Mouse (Mus musculus): Measurements from ENCODE around the gene Cst6. TPM values are rescaled to one million over a fixed set of nuclear protein-coding genes. Genes with fewer than 3 reads are reported as not detected.

Cst6 gene
- polyA plus RNA-seq, 1 experiment from 2014 or later = not detected

DNA sequence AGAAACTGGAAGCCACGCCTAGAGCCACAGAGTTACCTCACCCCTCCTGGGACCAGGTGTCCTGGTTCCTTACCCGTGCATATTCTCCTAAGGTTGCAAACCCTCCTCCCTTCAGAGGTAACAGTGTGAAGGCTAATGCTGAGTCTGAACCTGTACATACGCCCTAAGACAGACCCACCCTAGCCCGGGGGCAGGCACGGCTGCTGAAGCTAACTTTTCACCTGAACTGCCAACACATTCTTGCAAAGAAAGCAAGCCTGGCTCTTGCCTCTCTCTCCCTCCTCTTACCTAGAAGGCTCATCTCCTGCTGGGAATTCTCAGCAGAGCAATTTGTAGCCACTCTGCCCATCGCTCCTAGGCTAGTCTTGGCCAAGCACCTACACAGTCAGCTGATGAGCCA is 48.8 kb downstream of the Cst6 start:
- no peak for ATAC-seq
- Histone ChIP-seq H3K4me2 (no peak overlapping the region), H3K4me1 (peaks cover 22% of the 10 kb centered on the region), H3K27ac (no peak overlapping the region), H3K36me3 (no peaks in the 10 kb centered on the region), H3K9ac (no peak overlapping the region), H3K27me3 (replicated peaks) (peaks cover 42% of the 10 kb centered on the region), H3K9me3 (replicated peaks) (no peaks in the 10 kb centered on the region), H3K4me3 (no peak overlapping the region)
- 70% methylated on average over 6 of the region's 6 CpGs for WGBS (ENCODE audit: insufficient replicate concordance)

GRCm38 (mm10) chr19:5297903-5298800 is 51.2 kb downstream of the Cst6 start, which contains the start of gene Gal3st3:
Gene Gal3st3 (plus strand): TSS chr19:5298331.
- Histone ChIP-seq H3K4me3 (peak within 1 kb of the TSS; percentile 39), H3K27ac (no peak within 1 kb of the TSS), H3K4me1 (peaks cover 35% of the 10 kb centered on the region), H3K36me3 (peaks cover 9% of the 10 kb centered on the region), H3K4me2 (peak within 1 kb of the TSS; percentile 59), H3K27me3 (replicated peaks) (peaks cover 34% of the 10 kb centered on the region), H3K9ac (peak within 1 kb of the TSS; percentile 48; the same call in 1 of the 2 replicates), H3K9me3 (replicated peaks) (no peaks in the 10 kb centered on the region)
- 21% methylated on average over 32 of the region's 32 CpGs for WGBS (ENCODE audit: insufficient replicate concordance)
- ATAC-seq = no peak

DNA sequence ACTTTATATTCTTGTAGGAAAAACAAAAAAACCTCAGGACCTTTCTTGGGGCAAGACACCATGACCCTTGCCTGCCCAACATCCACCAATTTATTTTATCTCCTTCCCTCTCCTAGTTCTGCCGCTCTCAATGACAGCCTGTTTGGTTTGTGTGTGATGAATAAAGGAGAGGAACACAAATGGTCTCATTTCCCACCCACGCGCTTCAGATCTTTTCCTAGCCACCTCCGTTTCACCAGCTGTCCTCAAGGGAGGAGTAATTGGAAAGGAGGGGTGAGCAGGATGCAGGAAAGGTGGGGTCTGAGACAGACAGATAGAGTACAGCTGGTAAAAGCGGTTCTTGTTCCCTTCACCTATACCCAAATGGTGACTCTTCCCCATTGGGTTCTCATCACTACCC is 52.7 kb downstream of the Cst6 start:
- Histone ChIP-seq H3K36me3 (peaks cover 24% of the 10 kb centered on the region), H3K4me2 (peak overlapping the region; percentile 93), H3K27me3 (replicated peaks) (peaks cover 34% of the 10 kb centered on the region), H3K27ac (no peak overlapping the region), H3K4me1 (peaks cover 41% of the 10 kb centered on the region), H3K9me3 (replicated peaks) (no peaks in the 10 kb centered on the region), H3K4me3 (peak overlapping the region; percentile 79; the same call in 1 of the 2 replicates), H3K9ac (0 out of 2 replicates have a peak overlapping the region, but pooled peaks have one; percentile 71)
- WGBS (ENCODE audit: insufficient replicate concordance) = 68% methylated on average over 5 of the region's 5 CpGs
- no peak for ATAC-seq

DNA sequence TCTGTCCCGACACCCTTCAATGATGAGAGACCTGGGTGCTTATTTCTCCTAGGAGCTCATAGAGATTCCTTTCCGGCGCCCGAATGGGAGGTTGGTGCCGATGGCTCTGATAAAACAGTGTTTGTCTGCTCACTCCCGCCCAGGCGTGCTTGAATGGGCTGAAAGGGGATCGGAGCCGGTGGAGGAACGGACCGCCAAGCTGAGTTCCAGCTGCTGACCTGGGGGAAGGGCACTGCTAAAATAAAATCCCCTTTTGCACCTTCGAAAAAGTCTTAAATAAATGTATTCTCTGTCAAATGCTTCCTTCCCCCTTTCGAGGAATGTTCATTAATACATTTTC is 53.7 kb downstream of the Cst6 start:
- ATAC-seq = peak; percentile 66
- 5% methylated on average over 13 of the region's 13 CpGs for WGBS (ENCODE audit: insufficient replicate concordance)

GRCm38 (mm10) chr19:5294972-5295735 is 54.2 kb downstream of the Cst6 start, which contains the start of gene Sf3b2:
Gene Sf3b2 (minus strand): TSS chr19:5295455.
- peak; percentile 94 for ATAC-seq

More for the DNA sequence above, 53.7 kb downstream of the Cst6 start:
- Histone ChIP-seq H3K27ac (peak overlapping the region; percentile 79), H3K9me3 (replicated peaks) (no peaks in the 10 kb centered on the region), H3K9ac (peak overlapping the region; percentile 71), H3K4me3 (peak overlapping the region; percentile 79), H3K4me1 (peaks cover 41% of the 10 kb centered on the region), H3K4me2 (peak overlapping the region; percentile 93), H3K27me3 (replicated peaks) (peaks cover 31% of the 10 kb centered on the region), H3K36me3 (peaks cover 33% of the 10 kb centered on the region)

More at GRCm38 (mm10) chr19:5294972-5295735, 54.2 kb downstream of the Cst6 start, which contains the start of gene Sf3b2:
- H3K27me3 ChIP-seq (replicated peaks) = peaks cover 28% of the 10 kb centered on the region
- peaks cover 39% of the 10 kb centered on the region for H3K36me3 ChIP-seq
- H3K27ac ChIP-seq = peak within 1 kb of the TSS; percentile 79
- H3K4me2 ChIP-seq = peak within 1 kb of the TSS; percentile 93
- peaks cover 41% of the 10 kb centered on the region for H3K4me1 ChIP-seq
- WGBS (ENCODE audit: insufficient replicate concordance) = under 1% methylated on average over 46 of the region's 46 CpGs
- H3K9me3 ChIP-seq (replicated peaks) = no peaks in the 10 kb centered on the region
- H3K4me3 ChIP-seq = peak within 1 kb of the TSS; percentile 79
- H3K9ac ChIP-seq = peak within 1 kb of the TSS; percentile 84

Other genes starting within 250 kb of the Cst6 start
- 118 and 126 TPM in 2 replicates for gene Rab1b, start 242.5 kb downstream of the Cst6 start, polyA plus RNA-seq (2016; fragmentation: Nextera tagmentation; extraction: Ambion mirVana)
- 4.4 and 4.9 TPM in 2 replicates for gene Klc2, start 231.0 kb downstream of the Cst6 start, polyA plus RNA-seq (2016; fragmentation: Nextera tagmentation; extraction: Ambion mirVana)
- gene Pacs1, start 76.5 kb downstream of the Cst6 start, polyA plus RNA-seq (2016; fragmentation: Nextera tagmentation; extraction: Ambion mirVana) = 17.2 and 19.7 TPM in 2 replicates
- 183 and 187 TPM in 2 replicates for gene Sf3b2, start 54.1 kb downstream of the Cst6 start, polyA plus RNA-seq (2016; fragmentation: Nextera tagmentation; extraction: Ambion mirVana)
- 0.29 and 0.54 TPM in 2 replicates for gene Gal3st3, start 51.2 kb downstream of the Cst6 start, polyA plus RNA-seq (2016; fragmentation: Nextera tagmentation; extraction: Ambion mirVana)
- not detected in 2 replicates for gene Catsper1, start 13.8 kb downstream of the Cst6 start, polyA plus RNA-seq (2016; fragmentation: Nextera tagmentation; extraction: Ambion mirVana)
- gene Eif1ad, start 17.2 kb upstream of the Cst6 start, polyA plus RNA-seq (2016; fragmentation: Nextera tagmentation; extraction: Ambion mirVana) = 50.3 and 54.0 TPM in 2 replicates
- 365 and 372 TPM in 2 replicates for gene Banf1, start 17.6 kb upstream of the Cst6 start, polyA plus RNA-seq (2016; fragmentation: Nextera tagmentation; extraction: Ambion mirVana)
- gene Sart1, start 39.1 kb upstream of the Cst6 start, polyA plus RNA-seq (2016; fragmentation: Nextera tagmentation; extraction: Ambion mirVana) = 69.9 and 72.5 TPM in 2 replicates
- gene Tsga10ip, start 53.0 kb upstream of the Cst6 start, polyA plus RNA-seq (2016; fragmentation: Nextera tagmentation; extraction: Ambion mirVana) = 0.22 TPM in 1 of 2 replicates, not detected in the other
- 108 TPM in 2 replicates for gene Drap1, start 75.4 kb upstream of the Cst6 start, polyA plus RNA-seq (2016; fragmentation: Nextera tagmentation; extraction: Ambion mirVana)
- 21.8 and 24.0 TPM in 2 replicates for gene AI837181, start 75.6 kb upstream of the Cst6 start, polyA plus RNA-seq (2016; fragmentation: Nextera tagmentation; extraction: Ambion mirVana)
- gene Fosl1, start 98.0 kb upstream of the Cst6 start, polyA plus RNA-seq (2016; fragmentation: Nextera tagmentation; extraction: Ambion mirVana) = not detected in 2 replicates
- gene Ccdc85b, start 108.3 kb upstream of the Cst6 start, polyA plus RNA-seq (2016; fragmentation: Nextera tagmentation; extraction: Ambion mirVana) = 4.1 and 4.8 TPM in 2 replicates
- 44.3 and 45.2 TPM in 2 replicates for gene Fibp, start 111.0 kb upstream of the Cst6 start, polyA plus RNA-seq (2016; fragmentation: Nextera tagmentation; extraction: Ambion mirVana)
- 0.43 and 0.53 TPM in 2 replicates for gene Ctsw, start 118.9 kb upstream of the Cst6 start, polyA plus RNA-seq (2016; fragmentation: Nextera tagmentation; extraction: Ambion mirVana)
- 30.0 and 30.6 TPM in 2 replicates for gene Efemp2, start 124.4 kb upstream of the Cst6 start, polyA plus RNA-seq (2016; fragmentation: Nextera tagmentation; extraction: Ambion mirVana)
- gene Mus81, start 138.8 kb upstream of the Cst6 start, polyA plus RNA-seq (2016; fragmentation: Nextera tagmentation; extraction: Ambion mirVana) = 22.2 and 22.9 TPM in 2 replicates
- 1,523 and 1,533 TPM in 2 replicates for gene Cfl1, start 140.9 kb upstream of the Cst6 start, polyA plus RNA-seq (2016; fragmentation: Nextera tagmentation; extraction: Ambion mirVana)
- gene 1700020D05Rik, start 154.2 kb upstream of the Cst6 start, polyA plus RNA-seq (2016; fragmentation: Nextera tagmentation; extraction: Ambion mirVana) = 0.13 TPM in 1 of 2 replicates, not detected in the other
- 7.5 and 8.8 TPM in 2 replicates for gene Snx32, start 161.0 kb upstream of the Cst6 start, polyA plus RNA-seq (2016; fragmentation: Nextera tagmentation; extraction: Ambion mirVana)
- gene Ovol1, start 211.1 kb upstream of the Cst6 start, polyA plus RNA-seq (2016; fragmentation: Nextera tagmentation; extraction: Ambion mirVana) = not detected in 2 replicates
- 3.4 and 3.5 TPM in 2 replicates for gene Ap5b1, start 218.5 kb upstream of the Cst6 start, polyA plus RNA-seq (2016; fragmentation: Nextera tagmentation; extraction: Ambion mirVana)

Measured in liver, embryonic 12.5 days (tissue).